Mouse (Mus musculus) kidney, adult 18-20 months (tissue): ENCODE measurements at regions not wholly inside any gene's neighbourhood (a gene's known extent, or its start where the extent isn't known, plus 50 kb on each side); places are given as distances from the start of the nearest gene placed in this dataset.

ENCODE experiments used
- DNase-seq: peaks from one replicate; pipeline ENCODE4 v3.0.0; 2021

DNA sequence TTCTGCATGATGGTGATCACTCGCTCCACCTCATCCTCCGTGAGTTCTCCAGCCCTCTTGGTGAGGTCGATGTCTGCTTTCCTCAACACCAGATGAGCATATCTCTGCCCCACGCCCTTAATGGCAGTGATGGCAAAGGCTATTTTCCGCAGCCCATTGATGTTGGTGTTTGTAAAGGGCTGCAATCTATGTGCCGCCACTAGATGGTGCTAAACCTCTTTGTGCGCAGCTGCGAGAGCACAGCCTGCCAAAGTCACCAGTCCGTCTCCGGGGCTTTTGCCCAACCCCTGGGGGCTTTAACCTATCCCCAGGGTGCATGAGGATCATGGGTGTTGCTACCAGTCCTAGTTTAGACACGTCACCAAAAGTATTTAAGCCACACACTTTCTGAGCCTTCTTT lies 140.9 kb upstream of the Cts3 start:
- peak; percentile 33 for DNase-seq

DNA sequence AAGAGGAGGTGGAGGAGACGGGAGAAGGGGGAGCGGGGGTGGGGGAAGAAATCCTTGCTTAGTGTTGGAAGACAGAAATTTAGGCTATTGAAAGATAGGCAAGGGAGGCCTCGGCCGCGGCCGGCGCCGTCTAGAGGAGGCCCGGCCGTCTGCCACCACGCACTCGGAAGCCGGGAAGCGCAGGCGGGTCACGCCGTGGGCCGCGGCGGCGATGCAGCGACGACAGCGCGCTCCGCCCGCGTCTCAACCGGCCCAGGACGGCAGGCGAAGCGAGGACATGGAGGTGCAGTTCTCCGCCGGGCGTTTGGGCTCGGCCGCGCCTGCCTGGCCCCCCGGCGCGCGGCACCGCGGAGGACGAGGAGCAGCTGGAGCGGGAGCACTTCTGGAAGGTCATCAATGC lies 95.8 kb upstream of the Cts3 start:
- no peak for DNase-seq
